Mouse (Mus musculus) ES-Bruce4 (cell line): Measurements from ENCODE around the gene Cldn24. TPM values are rescaled to one million over a fixed set of nuclear protein-coding genes. Genes with fewer than 3 reads are reported as not detected.

Experiments used
- H3K27ac ChIP-seq: 2 replicates; pipeline ENCODE4 v1.5.1; 2012; ENCODE audit warnings: low read length, inconsistent platforms; ENCODE audit not compliant: insufficient read depth
- H3K27me3 ChIP-seq: 2 replicates; pipeline ENCODE4 v1.6.1; 2012; ENCODE audit warnings: mild to moderate bottlenecking, low read length, inconsistent platforms; ENCODE audit not compliant: control insufficient read depth, poor library complexity, insufficient read depth, severe bottlenecking
- H3K36me3 ChIP-seq: 2 replicates; pipeline ENCODE4 v1.6.1; 2012; ENCODE audit warnings: inconsistent platforms, mild to moderate bottlenecking, low read length, moderate library complexity; ENCODE audit not compliant: control insufficient read depth, poor library complexity, insufficient read depth, severe bottlenecking
- H3K4me1 ChIP-seq: one replicate; pipeline ENCODE4 v1.8.1; 2011; ENCODE audit warnings: low read length; ENCODE audit not compliant: control insufficient read depth, insufficient read depth
- H3K4me3 ChIP-seq: 2 replicates; pipeline ENCODE4 v1.5.1; 2011; ENCODE audit warnings: low read depth, mild to moderate bottlenecking, low read length
- H3K9ac ChIP-seq: 2 replicates; pipeline ENCODE4 v1.6.1; 2012; ENCODE audit warnings: low read depth, mild to moderate bottlenecking, inconsistent platforms; ENCODE audit not compliant: poor library complexity, severe bottlenecking
- H3K9me3 ChIP-seq: replicated peaks from 2 replicates; pipeline ENCODE4 v1.6.1; 2012; ENCODE audit warnings: mild to moderate bottlenecking, low read length, inconsistent platforms; ENCODE audit not compliant: control insufficient read depth, poor library complexity, insufficient read depth, severe bottlenecking
- CTCF ChIP-seq: IDR thresholded peaks from one replicate; pipeline ENCODE4 v1.8.1; 2011; ENCODE audit warnings: low read depth, low read length
- EP300 ChIP-seq: IDR thresholded peaks from 2 replicates; pipeline ENCODE4 v1.6.1; 2011; ENCODE audit warnings: low read depth, low read length; ENCODE audit not compliant: insufficient read depth
- POLR2A ChIP-seq: IDR thresholded peaks from one replicate; pipeline ENCODE4 v1.8.1; 2011; ENCODE audit warnings: low read length; ENCODE audit not compliant: insufficient read depth
- polyA plus RNA-seq: library from polyadenylated mRNA; stranded (reverse); fragments of >200 nt; gene quantifications from 2 replicates; pipeline ENCODE4 v1.2.4, GENCODE M21; 2011; ENCODE audit warnings: low read depth; ENCODE audit not compliant: missing spikeins, insufficient read depth, insufficient read length

Cldn24 gene
- polyA plus RNA-seq, 1 experiment = not detected

- no peak overlapping the region for H3K27ac ChIP-seq
- no peaks in the 10 kb centered on the region for H3K4me1 ChIP-seq
- H3K9ac ChIP-seq = no peak overlapping the region
- no peaks in the 10 kb centered on the region for H3K9me3 ChIP-seq
- H3K36me3 ChIP-seq = no peaks in the 10 kb centered on the region
- no peaks in the 10 kb centered on the region for H3K27me3 ChIP-seq
- no peak overlapping the region for H3K4me3 ChIP-seq
- TF ChIP-seq CTCF (no peak), EP300 (no peak), POLR2A (no peak)
Measured at GRCm38 (mm10) chr8:47823777-47824176, 1.8 kb downstream of the Cldn24 start.

GRCm38 (mm10) chr8:47824182-47824581 lies 2.2 kb downstream of the Cldn24 start, which contains the start of gene Cldn22:
Gene Cldn22, plus strand, starts transcription at chr8:47824482.
- TF ChIP-seq CTCF (no peak), POLR2A (no peak), EP300 (no peak)
- no peaks in the 10 kb centered on the region for H3K9me3 ChIP-seq
- no peak within 1 kb of the TSS for H3K27ac ChIP-seq
- no peaks in the 10 kb centered on the region for H3K4me1 ChIP-seq
- H3K9ac ChIP-seq = no peak within 1 kb of the TSS
- no peaks in the 10 kb centered on the region for H3K36me3 ChIP-seq
- H3K27me3 ChIP-seq = no peaks in the 10 kb centered on the region
- no peak within 1 kb of the TSS for H3K4me3 ChIP-seq

GRCm38 (mm10) chr8:47825596-47825995 lies 3.7 kb downstream of the Cldn24 start:
- peaks cover 3% of the 10 kb centered on the region; the same call in 1 of the 2 replicates for H3K36me3 ChIP-seq
- TF ChIP-seq CTCF = no peak
- no peak for TF ChIP-seq EP300
- no peak for TF ChIP-seq POLR2A
- no peaks in the 10 kb centered on the region for H3K9me3 ChIP-seq
- no peak overlapping the region for H3K9ac ChIP-seq
- H3K27me3 ChIP-seq = no peaks in the 10 kb centered on the region
- no peaks in the 10 kb centered on the region for H3K4me1 ChIP-seq
- H3K4me3 ChIP-seq = no peak overlapping the region
- no peak overlapping the region for H3K27ac ChIP-seq

- no peaks in the 10 kb centered on the region for H3K4me1 ChIP-seq
- H3K9ac ChIP-seq = no peak overlapping the region
- no peaks in the 10 kb centered on the region for H3K27me3 ChIP-seq
- no peak overlapping the region for H3K4me3 ChIP-seq
- H3K36me3 ChIP-seq = peaks cover 8% of the 10 kb centered on the region; the same call in 1 of the 2 replicates
- H3K9me3 ChIP-seq = no peaks in the 10 kb centered on the region
- no peak overlapping the region for H3K27ac ChIP-seq
- TF ChIP-seq CTCF (no peak), POLR2A (no peak), EP300 (no peak)
Measured at GRCm38 (mm10) chr8:47826911-47827310, 5.0 kb downstream of the Cldn24 start.

GRCm38 (mm10) chr8:47832616-47833015 lies 10.7 kb downstream of the Cldn24 start:
- no peak overlapping the region for H3K4me3 ChIP-seq
- no peaks in the 10 kb centered on the region for H3K9me3 ChIP-seq
- no peak for TF ChIP-seq POLR2A
- TF ChIP-seq EP300 = no peak
- TF ChIP-seq CTCF = no peak

GRCm38 (mm10) chr8:47833944-47834343 lies 12.0 kb downstream of the Cldn24 start:
- H3K4me1 ChIP-seq = no peaks in the 10 kb centered on the region
- H3K9me3 ChIP-seq = no peaks in the 10 kb centered on the region
- no peak overlapping the region for H3K4me3 ChIP-seq
- no peak overlapping the region for H3K9ac ChIP-seq
- no peak for TF ChIP-seq EP300
- no peak for TF ChIP-seq CTCF
- no peak for TF ChIP-seq POLR2A
- H3K27ac ChIP-seq = no peak overlapping the region
- no peaks in the 10 kb centered on the region for H3K27me3 ChIP-seq
- H3K36me3 ChIP-seq = peaks cover 9% of the 10 kb centered on the region; the same call in 1 of the 2 replicates

More at GRCm38 (mm10) chr8:47832616-47833015, 10.7 kb downstream of the Cldn24 start:
- H3K27ac ChIP-seq = no peak overlapping the region
- H3K27me3 ChIP-seq = no peaks in the 10 kb centered on the region
- H3K36me3 ChIP-seq = peaks cover 8% of the 10 kb centered on the region; the same call in 1 of the 2 replicates
- no peak overlapping the region for H3K9ac ChIP-seq
- no peaks in the 10 kb centered on the region for H3K4me1 ChIP-seq
